Mouse (Mus musculus) lung, postnatal 14 days (tissue): ENCODE data around the gene Ptp4a2.
A peak's percentile ranks its signal among the peaks of the same experiment; 100 is the strongest.
"Not testable (repeated sequence)": the region's sequence is repeated elsewhere in the genome, so short reads cannot be mapped to it uniquely, and the experiment has no call there.

ENCODE experiments used
- DNase-seq: peaks from one replicate; pipeline ENCODE4 v3.0.0; 2021

Ptp4a2 gene

GRCm38 (mm10) chr4:129854615-129855014 is 43.6 kb downstream of the Ptp4a2 start:
- DNase-seq = no peak

GRCm38 (mm10) chr4:129855051-129855970 is 44.3 kb downstream of the Ptp4a2 start:
- no peak for DNase-seq

DNA sequence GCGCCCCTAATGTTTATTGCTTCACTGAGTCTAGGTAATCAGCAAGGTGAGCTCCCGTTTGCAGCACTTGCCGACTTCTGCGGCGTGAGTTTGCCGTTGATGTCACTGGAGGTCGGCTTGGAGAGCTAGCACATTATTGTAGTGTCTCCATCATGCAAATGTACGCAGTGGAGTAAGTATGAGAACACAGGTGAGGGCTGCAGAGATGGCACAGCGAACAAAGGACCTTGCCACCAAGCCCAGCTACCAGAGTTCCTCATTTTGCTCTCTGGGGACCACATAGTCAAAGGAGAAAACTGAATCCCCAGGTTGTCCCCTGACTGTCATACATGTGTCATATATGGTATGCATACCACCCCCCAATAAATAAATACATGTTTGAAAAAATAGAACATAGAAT is 49.4 kb downstream of the Ptp4a2 start:
- no peak for DNase-seq

GRCm38 (mm10) chr4:129861400-129861799 is 50.4 kb downstream of the Ptp4a2 start:
- no peak for DNase-seq

GRCm38 (mm10) chr4:129862357-129862756 is 51.3 kb downstream of the Ptp4a2 start:
- no peak for DNase-seq

DNA sequence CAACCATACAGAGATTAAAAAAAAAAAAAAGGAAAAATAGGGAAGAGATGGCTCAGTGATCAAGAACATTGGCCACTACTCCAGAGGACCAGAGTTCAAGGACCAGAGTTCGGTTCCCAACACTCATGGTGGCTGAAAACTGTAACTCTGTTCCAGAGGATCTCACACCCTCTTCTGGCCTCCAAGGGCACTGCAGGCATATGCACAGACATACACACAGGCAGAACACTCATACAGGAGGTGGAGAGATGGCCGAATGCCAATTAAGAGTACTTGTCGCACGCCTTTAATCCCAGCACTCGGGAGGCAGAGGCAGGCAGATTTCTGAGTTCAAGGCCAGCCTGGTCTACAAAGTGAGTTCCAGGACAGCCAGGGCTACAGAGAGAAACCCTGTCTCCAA is 55.2 kb downstream of the Ptp4a2 start:
- DNase-seq = not testable (repeated sequence)

GRCm38 (mm10) chr4:129868211-129868610 is 57.2 kb downstream of the Ptp4a2 start:
- no peak for DNase-seq

DNA sequence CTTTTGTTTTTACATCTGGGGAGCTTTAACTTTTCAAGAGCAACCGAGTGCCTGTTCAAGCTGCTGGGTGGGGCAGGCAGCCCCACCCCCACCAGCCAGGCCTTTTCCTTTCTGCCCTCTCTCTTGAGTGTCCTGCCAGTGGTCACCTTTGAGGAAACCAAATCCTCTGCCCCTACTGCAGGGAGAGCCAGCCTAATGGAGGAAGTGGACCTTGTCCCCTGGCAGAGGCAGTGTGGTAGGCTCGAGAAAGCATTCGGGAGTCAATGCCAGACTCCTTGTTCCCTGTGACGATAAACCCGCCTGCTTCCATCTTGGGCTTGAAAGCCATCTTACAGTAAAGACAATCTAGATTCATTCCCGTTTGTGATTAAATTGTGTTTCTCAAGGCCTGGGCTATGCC is 59.5 kb downstream of the Ptp4a2 start:
- DNase-seq = no peak

DNA sequence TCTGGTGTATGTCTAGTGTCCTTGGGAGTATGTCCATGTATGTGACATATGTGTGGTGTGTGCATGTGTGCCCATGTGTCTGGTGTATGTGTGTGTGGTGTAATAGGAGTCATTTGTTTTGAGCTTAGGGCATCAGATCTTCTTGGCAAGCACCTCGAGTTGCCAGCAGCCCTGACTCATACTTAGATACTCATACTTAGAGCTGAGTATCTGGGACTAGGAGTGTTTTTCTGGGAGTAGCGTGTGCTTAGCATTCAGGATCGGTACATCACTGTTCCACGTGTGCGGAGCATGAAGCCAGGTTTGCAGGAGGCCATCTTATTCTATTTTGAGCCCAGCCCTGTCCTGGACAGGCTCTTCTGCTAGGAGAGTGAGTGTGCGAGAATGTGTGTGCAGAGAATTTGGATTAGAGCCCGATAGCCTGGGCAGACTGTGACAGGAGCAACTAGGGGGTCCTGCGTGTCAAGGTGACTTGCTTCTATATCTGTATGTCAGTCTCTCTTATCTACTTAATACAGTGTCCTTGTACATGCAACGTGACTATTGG is 61.4 kb downstream of the Ptp4a2 start:
- no peak for DNase-seq

- no peak for DNase-seq
Measured at GRCm38 (mm10) chr4:129874805-129875204, 63.8 kb downstream of the Ptp4a2 start.

GRCm38 (mm10) chr4:129875406-129875805 is 64.4 kb downstream of the Ptp4a2 start:
- no peak for DNase-seq

GRCm38 (mm10) chr4:129876831-129877764 is 66.1 kb downstream of the Ptp4a2 start:
- peak; percentile 82 for DNase-seq

- no peak for DNase-seq
Measured at GRCm38 (mm10) chr4:129877967-129878655, 67.1 kb downstream of the Ptp4a2 start.

- DNase-seq = no peak
Measured at GRCm38 (mm10) chr4:129878656-129879145, 67.7 kb downstream of the Ptp4a2 start.

GRCm38 (mm10) chr4:129879206-129879780 is 68.3 kb downstream of the Ptp4a2 start:
- no peak for DNase-seq

GRCm38 (mm10) chr4:129880615-129881014 is 69.6 kb downstream of the Ptp4a2 start:
- DNase-seq = no peak

GRCm38 (mm10) chr4:129881661-129882060 is 70.6 kb downstream of the Ptp4a2 start:
- DNase-seq = no peak

DNA sequence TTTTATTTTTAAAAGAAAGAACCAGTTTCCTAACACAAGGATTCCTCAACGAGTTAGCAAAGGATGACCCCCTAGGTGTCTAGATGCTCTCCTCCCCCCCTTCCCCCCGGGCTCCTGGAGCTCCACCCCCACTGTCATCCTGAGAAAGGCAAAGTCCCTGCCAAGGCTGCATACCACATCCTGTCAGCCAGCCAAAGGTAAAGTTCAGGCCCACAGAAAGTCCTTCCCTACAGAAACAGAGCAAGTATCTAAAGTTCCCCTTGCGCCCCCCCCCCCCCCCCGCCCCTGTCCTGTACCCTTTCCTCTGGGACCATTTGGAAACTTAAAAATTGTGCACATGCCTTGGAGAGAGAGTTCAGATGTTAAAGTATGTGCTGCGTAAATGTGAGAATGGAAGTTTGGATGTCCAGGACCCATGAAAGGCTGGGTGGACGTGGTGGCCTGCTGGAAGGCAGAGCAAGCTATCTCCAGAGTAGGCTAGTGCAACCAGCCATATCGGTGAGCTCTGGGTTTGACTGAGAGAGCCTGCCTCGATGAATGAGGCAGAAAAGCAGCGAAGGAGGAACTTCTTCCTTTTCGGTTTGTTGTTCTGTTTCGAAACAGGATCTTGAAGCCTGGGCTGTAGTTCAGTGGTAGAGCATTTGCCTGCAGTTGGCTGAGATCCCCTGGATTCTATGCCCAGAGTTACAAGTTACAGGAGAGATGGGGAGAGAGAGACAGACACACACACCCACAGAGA is 71.7 kb downstream of the Ptp4a2 start:
- peak; percentile 55 for DNase-seq

DNA sequence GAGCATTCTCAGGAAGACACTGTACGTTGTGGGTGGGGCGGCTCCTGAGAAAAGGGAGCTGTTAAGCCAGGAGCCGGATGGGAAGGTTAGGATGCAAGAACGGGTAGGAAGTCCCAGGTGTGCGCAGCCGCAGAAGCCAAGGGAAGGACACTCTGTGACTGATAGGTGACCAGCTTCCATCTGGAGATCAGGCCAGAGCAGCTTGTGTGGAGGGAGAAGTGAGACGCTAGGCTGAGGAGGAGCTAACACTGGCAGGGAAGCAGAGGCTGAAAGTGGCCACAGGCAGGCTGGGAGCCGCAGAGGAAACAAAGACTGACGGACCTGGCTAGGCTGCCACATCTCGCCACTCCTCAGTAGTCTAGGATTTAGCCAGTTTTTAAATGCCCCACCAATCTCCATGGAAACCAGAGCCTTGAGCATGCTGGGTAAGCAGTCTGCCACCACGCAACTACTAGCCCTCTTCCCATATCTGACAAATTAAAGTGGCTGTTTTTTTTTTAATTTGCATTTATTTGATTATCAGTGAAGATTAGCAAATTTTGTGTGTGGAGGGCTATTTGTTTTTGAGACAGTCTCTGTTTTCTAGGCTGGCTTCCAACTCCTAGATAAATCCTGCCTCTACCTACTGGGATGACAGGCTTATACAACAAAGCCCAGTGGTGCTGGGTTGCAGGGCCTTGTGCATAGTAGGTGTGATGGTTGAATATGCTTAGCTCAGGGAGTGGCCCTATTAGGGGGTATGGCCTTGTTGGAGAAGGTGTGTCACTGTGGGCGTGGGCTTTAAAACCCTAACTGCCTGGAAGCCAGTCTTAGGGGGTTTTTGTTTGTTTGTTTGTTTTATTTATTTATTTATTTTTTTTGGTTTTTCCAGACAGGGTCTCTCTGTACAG is 73.3 kb downstream of the Ptp4a2 start:
- DNase-seq = no peak

DNA sequence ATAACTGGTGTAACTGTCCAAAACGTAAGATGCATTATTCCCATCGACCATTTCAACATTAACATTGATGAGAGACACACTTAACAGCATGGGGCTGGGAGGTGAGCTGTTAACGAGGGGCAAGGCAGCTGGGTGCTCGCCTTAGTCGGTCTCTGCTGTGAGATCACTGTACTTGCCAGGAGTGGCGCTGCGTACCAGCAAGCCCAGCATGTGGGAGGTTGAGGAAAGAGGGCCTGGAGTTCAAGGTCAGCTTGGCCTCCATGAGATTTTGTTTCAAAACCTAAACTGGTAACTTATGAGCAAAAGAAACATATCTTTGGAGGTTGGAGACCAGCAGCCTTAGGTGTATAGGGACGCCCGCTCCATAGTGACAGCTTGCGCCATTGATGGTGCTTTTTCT is 78.6 kb downstream of the Ptp4a2 start:
- DNase-seq = no peak
